10 mouse cellular contexts compared by ENCODE assay signal in the genomic region with DNA sequence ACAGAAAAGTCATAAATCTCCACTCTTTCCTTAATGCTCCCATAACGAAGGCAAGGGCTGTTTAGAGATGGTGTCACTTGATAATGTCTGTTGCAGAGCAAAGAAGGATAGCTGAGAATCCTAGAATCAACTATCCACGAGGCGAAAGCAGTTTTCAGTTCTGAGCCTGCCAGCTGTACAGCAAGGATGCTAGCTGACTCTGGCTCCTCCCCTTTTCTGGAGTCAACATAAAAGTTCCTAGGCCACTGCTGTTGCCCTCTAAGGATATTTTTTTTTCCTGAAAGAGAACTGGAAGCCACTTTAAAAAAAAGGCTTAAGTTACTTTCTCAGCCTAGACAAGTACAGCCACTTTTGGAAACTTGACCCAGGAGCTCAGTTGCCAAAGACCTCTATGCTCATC.
DNase-seq lines count a peak whose midpoint lies in the region; ATAC-seq and TF ChIP-seq lines count a peak whose summit lies in the region.
"Had no signal": no experiment of that assay in that cellular context is flagged by ENCODE, and none has a peak within 500 bp of the region (broad histone marks: within the 10 kb centered on the region; RNA-seq: fewer than 3 reads in every experiment).

No protein-coding gene starts in this region.

- no peaks in the 10 kb centered on the region; the same call in 1 of the 2 replicates for H3K27me3 ChIP-seq in heart, embryonic 13.5 days (replicated peaks)
- H3K27me3 ChIP-seq in CH12.LX (replicated peaks), result peaks cover 7% of the 10 kb centered on the region
- H3K27me3 ChIP-seq in embryonic facial prominence, embryonic 12.5 days, result no peaks in the 10 kb centered on the region
- H3K27me3 ChIP-seq: forebrain, embryonic 15.5 days had no signal

- ATAC-seq in heart, embryonic 13.5 days (ENCODE audit: extremely low read depth, insufficient number of reproducible peaks, low FRiP score, low TSS enrichment), result no peak
- ATAC-seq in embryonic facial prominence, embryonic 12.5 days (ENCODE audit: insufficient number of reproducible peaks, insufficient read depth, low FRiP score, low TSS enrichment), result no peak

- no peak for DNase-seq in heart, adult 9 months (ENCODE audit: low spot score in 2 of 2)
- DNase-seq in layer of hippocampus, adult 2 months (ENCODE audit: low spot score in 2 of 2), result no peak
- DNase-seq in layer of hippocampus, adult 9-10 months (ENCODE audit: low spot score), result no peak
- no peak for DNase-seq in CH12.LX (ENCODE audit: extremely low read depth)
- no peak for DNase-seq in thymus, postnatal 4 days
- no peak for DNase-seq in ovary, postnatal 36 days (ENCODE audit: low spot score)

- no peaks in the 10 kb centered on the region for H3K79me2 ChIP-seq in CH12.LX (replicated peaks; ENCODE audit: control insufficient read depth, extremely low read depth, insufficient read depth, poor library complexity, severe bottlenecking)

- no peak for TF ChIP-seq POLR2A in CH12.LX (IDR thresholded peaks at IDR 0.05; ENCODE audit: low read depth, low read length)

- no peak for TF ChIP-seq CTCF in layer of hippocampus, adult 2 months (conservative IDR thresholded peaks at IDR 0.05)
- TF ChIP-seq CTCF in CH12.LX (conservative IDR thresholded peaks at IDR 0.05 in 1 of 2, IDR thresholded peaks at IDR 0.05 in 1 of 2; ENCODE audit: low read depth in 2 of 2, low read length in 2 of 2), result no peak

- peaks cover 10% of the 10 kb centered on the region; the same call in 1 of the 2 replicates for H3K4me1 ChIP-seq in heart, embryonic 13.5 days
- H3K4me1 ChIP-seq in CH12.LX (ENCODE audit: control insufficient read depth in 1 of 2, insufficient read depth in 2 of 2), result peaks cover 0 to 21% of the 10 kb centered on the region in 2 experiments; a peak in 1 of 4 replicates
- peaks cover 37% of the 10 kb centered on the region for H3K4me1 ChIP-seq in embryonic facial prominence, embryonic 12.5 days
- H3K4me1 ChIP-seq: megakaryocyte, embryonic 14.5 days had no signal

- TF ChIP-seq EP300 in CH12.LX (IDR thresholded peaks at IDR 0.05; ENCODE audit: low read length), result no peak

- no peak overlapping the region for H3K4me3 ChIP-seq in heart, embryonic 13.5 days
- no peak overlapping the region for H3K4me3 ChIP-seq in layer of hippocampus, adult 2 months
- H3K4me3 ChIP-seq in CH12.LX (replicated peaks in 1 of 3; ENCODE audit: low read depth in 2 of 3, low read length in 2 of 3, poor library complexity in 1 of 3), result no peak overlapping the region
- no peak overlapping the region for H3K4me3 ChIP-seq in embryonic facial prominence, embryonic 12.5 days
- H3K4me3 ChIP-seq: forebrain, embryonic 15.5 days; megakaryocyte, embryonic 14.5 days had no signal

- H3K9ac ChIP-seq in heart, embryonic 13.5 days, result no peak overlapping the region
- no peak overlapping the region for H3K9ac ChIP-seq in CH12.LX (ENCODE audit: insufficient read depth, low read depth)
- no peak overlapping the region for H3K9ac ChIP-seq in embryonic facial prominence, embryonic 12.5 days
- H3K9ac ChIP-seq: forebrain, embryonic 15.5 days had no signal

- dilution Hi-C loops in CH12.LX (cut with MboI; ENCODE audit: extremely low pct_ligation_motif_present, extremely low pct_unique_long_range_greater_than_20kb, low sequenced_read_pairs), result no loop called here

- H3K4me2 ChIP-seq in heart, embryonic 13.5 days, result peak overlapping the region; percentile 18; the same call in 1 of the 2 replicates
- H3K4me2 ChIP-seq in CH12.LX (ENCODE audit: insufficient read depth, low read depth, poor library complexity, severe bottlenecking), result peak overlapping the region; percentile 33
- H3K4me2 ChIP-seq in embryonic facial prominence, embryonic 12.5 days (replicated peaks), result peak overlapping the region; percentile 11; the same call in 1 of the 2 replicates
- H3K4me2 ChIP-seq: forebrain, embryonic 15.5 days had no signal

- no peak for TF ChIP-seq RAD21 in CH12.LX (IDR thresholded peaks at IDR 0.05; ENCODE audit: low read depth, low read length)

- in situ Hi-C loops in CH12.LX (cut with MboI; ENCODE audit: low pct_ligation_motif_present, low pct_unique_long_range_greater_than_20kb, low sequenced_read_pairs), result no loop called here

- WGBS in heart, embryonic 13.5 days, result 16% methylated on average over 3 of the region's 3 CpGs
- 17% methylated on average over 3 of the region's 3 CpGs for WGBS in embryonic facial prominence, embryonic 12.5 days

- H3K36me3 ChIP-seq in heart, embryonic 13.5 days, result no peaks in the 10 kb centered on the region
- no peaks in the 10 kb centered on the region for H3K36me3 ChIP-seq in CH12.LX (replicated peaks in 1 of 2; ENCODE audit: control insufficient read depth in 1 of 2, insufficient read depth in 1 of 2, low read length in 1 of 2)
- no peaks in the 10 kb centered on the region for H3K36me3 ChIP-seq in embryonic facial prominence, embryonic 12.5 days
- H3K36me3 ChIP-seq: forebrain, embryonic 15.5 days had no signal

- H3K9me3 ChIP-seq in heart, embryonic 13.5 days, result no peaks in the 10 kb centered on the region
- H3K9me3 ChIP-seq in CH12.LX (replicated peaks; ENCODE audit: low read length), result no peaks in the 10 kb centered on the region
- no peaks in the 10 kb centered on the region for H3K9me3 ChIP-seq in embryonic facial prominence, embryonic 12.5 days
- H3K9me3 ChIP-seq: forebrain, embryonic 15.5 days; megakaryocyte, embryonic 14.5 days had no signal

- H3K27ac ChIP-seq in heart, embryonic 13.5 days (replicated peaks), result no peak overlapping the region
- H3K27ac ChIP-seq in layer of hippocampus, adult 2 months, result 0 out of 2 replicates have a peak overlapping the region, but pooled peaks have one; percentile 18
- H3K27ac ChIP-seq in CH12.LX (ENCODE audit: insufficient read depth, low read depth), result no peak overlapping the region
- 0 out of 2 replicates have a peak overlapping the region, but pooled peaks have one; percentile 57 for H3K27ac ChIP-seq in embryonic facial prominence, embryonic 12.5 days
- H3K27ac ChIP-seq: forebrain, embryonic 15.5 days had no signal

TF ChIP-seq in CH12.LX, 34 proteins besides CTCF, POLR2A, EP300 and RAD21:
- TF ChIP-seq E2F4 (IDR thresholded peaks at IDR 0.05; ENCODE audit: insufficient replicate concordance, low read depth, low read length) (no peak), TBP (conservative IDR thresholded peaks at IDR 0.05; ENCODE audit: low read depth, low read length) (no peak), MAZ (IDR thresholded peaks at IDR 0.05; ENCODE audit: low read depth, low read length) (no peak), USF2 (conservative IDR thresholded peaks at IDR 0.05; ENCODE audit: low read depth, low read length) (no peak), HCFC1 (IDR thresholded peaks at IDR 0.05; ENCODE audit: low read depth, low read length) (no peak), MYC (IDR thresholded peaks at IDR 0.05; ENCODE audit: low read depth, low read length) (no peak)

Comparison
In these comparisons a context has a peak if more than half of its experiments do, and no peak if none do; other contexts are left out.
1. H3K27ac ChIP-seq: peak in layer of hippocampus, adult 2 months (single experiment) and embryonic facial prominence, embryonic 12.5 days (single experiment); none in heart, embryonic 13.5 days (single experiment) and CH12.LX (single experiment).
2. Peak in every context shown above with its lines, with median percentiles within 50 percentile points of each other: H3K4me2 ChIP-seq.